Mouse (Mus musculus) gastrocnemius, postnatal 14 days (tissue): Measurements from ENCODE around the gene Gne. TPM values are rescaled to one million over a fixed set of nuclear protein-coding genes. Genes with fewer than 3 reads are reported as not detected.

Experiments
- DNase-seq: peaks from one replicate; pipeline ENCODE4 v3.0.0; 2021; ENCODE audit warnings: mixed read lengths
- intact Hi-C: fragments of 180-260 bp; cut with DNase I; formaldehyde crosslinking; loops from one replicate; pipeline ENCODE4 v1.15.1; 2025; ENCODE audit warnings: low total_unique reads
- total RNA-seq, 2 experiments: library from RNA; stranded (reverse); gene quantifications; 2 replicates each; pipeline ENCODE4 v1.2.3; 2021

The Gne gene
- total RNA-seq, 2 experiments from 2014 or later, result 12.4 to 13.0 TPM

DNA sequence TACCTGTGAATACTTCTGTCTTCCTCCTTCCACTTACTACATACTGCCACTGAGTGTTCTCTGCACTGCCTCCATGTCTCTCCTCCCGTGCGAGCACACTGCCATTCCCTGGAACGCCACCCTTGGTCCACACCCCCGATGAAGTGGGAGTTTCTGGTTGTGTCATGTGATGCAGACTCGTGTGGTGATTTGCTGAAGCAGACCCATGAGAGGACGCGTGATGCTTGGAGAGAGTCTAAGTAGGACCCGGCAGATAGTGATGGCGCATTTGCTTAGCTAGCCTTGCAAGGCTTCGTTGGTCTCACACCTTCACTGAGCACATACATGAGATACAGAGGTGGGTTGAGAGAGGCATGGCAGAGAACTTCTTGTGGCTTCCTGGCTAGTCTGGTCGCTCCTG is 90.9 kb downstream of the Gne start:
- no peak for DNase-seq
- intact Hi-C loops, result no loop called here

DNA sequence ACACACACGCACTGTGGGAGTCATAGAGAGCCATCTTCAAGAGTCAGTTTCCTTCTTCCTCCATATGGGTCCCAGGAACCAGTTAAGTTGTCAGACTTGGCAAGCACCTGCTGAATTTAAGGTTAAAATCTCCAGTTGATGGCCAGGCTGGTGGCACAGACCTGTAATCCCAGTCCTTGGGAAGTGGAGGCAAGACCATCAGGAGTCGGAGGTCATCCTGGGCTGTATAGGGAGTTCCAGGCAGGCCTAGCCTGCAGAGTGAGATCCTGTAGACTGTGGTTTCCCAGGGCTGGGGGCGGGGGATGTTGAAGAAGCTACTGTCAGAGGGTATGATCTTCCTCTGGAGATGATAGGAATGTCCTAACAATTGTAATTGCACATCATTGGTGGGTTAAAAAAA is 95.0 kb downstream of the Gne start:
- intact Hi-C loops, result no loop called here
- no peak for DNase-seq

DNA sequence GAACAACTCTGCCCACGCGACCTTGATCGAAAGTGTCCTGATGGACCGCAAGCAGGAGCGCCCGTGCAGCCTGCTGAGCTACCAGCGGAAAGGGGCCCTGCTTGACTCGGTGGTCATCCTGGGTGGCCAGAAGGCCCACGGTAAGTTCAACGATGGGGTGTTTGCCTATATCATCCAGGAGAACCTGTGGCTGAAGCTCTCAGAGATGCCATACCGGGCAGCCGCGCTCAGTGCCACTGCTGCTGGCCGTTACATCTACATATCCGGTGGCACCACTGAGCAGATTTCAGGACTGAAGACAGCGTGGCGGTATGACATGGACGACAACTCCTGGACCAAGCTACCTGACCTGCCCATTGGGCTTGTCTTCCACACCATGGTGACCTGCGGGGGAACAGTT is 99.7 kb downstream of the Gne start:
- intact Hi-C loops, result no loop called here
- DNase-seq, result no peak

Other genes with a start within 250 kb of the Gne start
- not detected for gene Olfr157, start 244.0 kb downstream of the Gne start, total RNA-seq
- gene Olfr155, start 232.6 kb downstream of the Gne start, total RNA-seq, result not detected
- 10 to 100 TPM in 1 of 2 experiments, 1 to 10 TPM in 1; 8.6 to 11.1 TPM for gene Reck, start 208.6 kb downstream of the Gne start, total RNA-seq
- 10 to 100 TPM in 1 of 2 experiments, 1 to 10 TPM in 1; 6.8 to 10.2 TPM for gene Glipr2, start 126.8 kb downstream of the Gne start, total RNA-seq
- under 1 TPM in 1 of 2 experiments, not detected in 1; 0.14 TPM for gene Ccin, start 100.7 kb downstream of the Gne start, total RNA-seq
- 10 to 100 TPM; 65.7 to 75.0 TPM for gene Clta, start 79.7 kb downstream of the Gne start, total RNA-seq
- gene Rnf38, start 149.6 kb upstream of the Gne start, total RNA-seq, result 10 to 100 TPM; 15.7 to 19.2 TPM
- gene Melk, start 216.7 kb upstream of the Gne start, total RNA-seq, result 1 to 10 TPM; 1.5 to 1.9 TPM